Mouse (Mus musculus): ENCODE results near the gene Palld. TPM values are rescaled to one million over a fixed set of nuclear protein-coding genes. Genes with fewer than 3 reads are reported as not detected.

The Palld gene
- polyA plus RNA-seq, 1 experiment from 2014 or later: 166 TPM

GRCm38 (mm10) chr8:61550006-61550748, 352.3 kb downstream of the Palld start:
- peaks cover 59% of the 10 kb centered on the region for H3K36me3 ChIP-seq
- 39% methylated on average over 27 of the region's 27 CpGs for WGBS
- H3K27ac ChIP-seq (replicated peaks): no peak overlapping the region
- H3K4me2 ChIP-seq: no peak overlapping the region
- H3K9me3 ChIP-seq: peaks cover 14% of the 10 kb centered on the region; the same call in 1 of the 2 replicates
- H3K4me3 ChIP-seq: no peak overlapping the region
- no peak overlapping the region for H3K9ac ChIP-seq
- H3K4me1 ChIP-seq: peaks cover 19% of the 10 kb centered on the region
- H3K27me3 ChIP-seq (replicated peaks): no peaks in the 10 kb centered on the region
- no peak for ATAC-seq (ENCODE audit: extremely low read depth, insufficient number of reproducible peaks, low FRiP score, low TSS enrichment)

GRCm38 (mm10) chr8:61549585-61549984, 352.9 kb downstream of the Palld start:
- Histone ChIP-seq H3K4me3 (no peak overlapping the region), H3K36me3 (peaks cover 65% of the 10 kb centered on the region), H3K4me1 (peaks cover 14% of the 10 kb centered on the region), H3K27ac (replicated peaks) (no peak overlapping the region), H3K9me3 (peaks cover 14% of the 10 kb centered on the region; the same call in 1 of the 2 replicates), H3K27me3 (replicated peaks) (no peaks in the 10 kb centered on the region), H3K4me2 (no peak overlapping the region), H3K9ac (no peak overlapping the region)
- no peak for ATAC-seq (ENCODE audit: extremely low read depth, insufficient number of reproducible peaks, low FRiP score, low TSS enrichment)
- WGBS: 59% methylated on average over 41 of the region's 41 CpGs

- WGBS: 49% methylated on average over 7 of the region's 7 CpGs
- Histone ChIP-seq H3K27me3 (replicated peaks) (no peaks in the 10 kb centered on the region), H3K27ac (replicated peaks) (no peak overlapping the region), H3K4me2 (no peak overlapping the region), H3K4me1 (peaks cover 16% of the 10 kb centered on the region), H3K36me3 (peaks cover 82% of the 10 kb centered on the region), H3K9me3 (no peaks in the 10 kb centered on the region), H3K9ac (no peak overlapping the region), H3K4me3 (no peak overlapping the region)
- ATAC-seq (ENCODE audit: extremely low read depth, insufficient number of reproducible peaks, low FRiP score, low TSS enrichment): no peak
These were observed 362.5 kb downstream of the Palld start for GRCm38 (mm10) chr8:61539828-61540500.

GRCm38 (mm10) chr8:61537471-61537870, 365.0 kb downstream of the Palld start:
- H3K4me2 ChIP-seq: no peak overlapping the region
- H3K27me3 ChIP-seq (replicated peaks): no peaks in the 10 kb centered on the region
- peaks cover 19% of the 10 kb centered on the region for H3K4me1 ChIP-seq
- peaks cover 81% of the 10 kb centered on the region for H3K36me3 ChIP-seq
- ATAC-seq (ENCODE audit: extremely low read depth, insufficient number of reproducible peaks, low FRiP score, low TSS enrichment): no peak
- H3K9ac ChIP-seq: no peak overlapping the region
- H3K9me3 ChIP-seq: no peaks in the 10 kb centered on the region
- no peak overlapping the region for H3K4me3 ChIP-seq
- WGBS: 64% methylated on average over 5 of the region's 5 CpGs
- H3K27ac ChIP-seq (replicated peaks): no peak overlapping the region

GRCm38 (mm10) chr8:61535472-61535871, 367.0 kb downstream of the Palld start:
- Histone ChIP-seq H3K27me3 (replicated peaks) (no peaks in the 10 kb centered on the region), H3K4me2 (no peak overlapping the region), H3K36me3 (peaks cover 87% of the 10 kb centered on the region), H3K9ac (no peak overlapping the region), H3K9me3 (no peaks in the 10 kb centered on the region), H3K4me3 (no peak overlapping the region), H3K27ac (replicated peaks) (peak overlapping the region; percentile 46; the same call in 1 of the 2 replicates), H3K4me1 (peaks cover 19% of the 10 kb centered on the region)
- ATAC-seq (ENCODE audit: extremely low read depth, insufficient number of reproducible peaks, low FRiP score, low TSS enrichment): no peak
- WGBS: 79% methylated on average over 11 of the region's 11 CpGs

- peaks cover 96% of the 10 kb centered on the region for H3K36me3 ChIP-seq
These were observed 369.0 kb downstream of the Palld start for GRCm38 (mm10) chr8:61533356-61533926.

GRCm38 (mm10) chr8:61532831-61533230, 369.7 kb downstream of the Palld start:
- WGBS: 72% methylated on average over 5 of the region's 5 CpGs
- Histone ChIP-seq H3K4me2 (no peak overlapping the region), H3K36me3 (peaks cover 96% of the 10 kb centered on the region), H3K9me3 (no peaks in the 10 kb centered on the region), H3K27ac (replicated peaks) (no peak overlapping the region), H3K4me1 (peaks cover 15% of the 10 kb centered on the region), H3K4me3 (no peak overlapping the region), H3K9ac (no peak overlapping the region), H3K27me3 (replicated peaks) (no peaks in the 10 kb centered on the region)
- ATAC-seq (ENCODE audit: extremely low read depth, insufficient number of reproducible peaks, low FRiP score, low TSS enrichment): no peak

More at GRCm38 (mm10) chr8:61533356-61533926, 369.0 kb downstream of the Palld start:
- Histone ChIP-seq H3K27me3 (replicated peaks) (no peaks in the 10 kb centered on the region), H3K4me1 (peaks cover 19% of the 10 kb centered on the region), H3K4me3 (no peak overlapping the region), H3K9ac (no peak overlapping the region), H3K27ac (replicated peaks) (no peak overlapping the region), H3K4me2 (no peak overlapping the region), H3K9me3 (no peaks in the 10 kb centered on the region)
- 45% methylated on average over 16 of the region's 16 CpGs for WGBS
- no peak for ATAC-seq (ENCODE audit: extremely low read depth, insufficient number of reproducible peaks, low FRiP score, low TSS enrichment)

GRCm38 (mm10) chr8:61531944-61532795, 370.3 kb downstream of the Palld start:
- WGBS: 61% methylated on average over 22 of the region's 22 CpGs
- Histone ChIP-seq H3K36me3 (peaks cover 97% of the 10 kb centered on the region), H3K9me3 (no peaks in the 10 kb centered on the region), H3K27ac (replicated peaks) (no peak overlapping the region), H3K9ac (no peak overlapping the region), H3K27me3 (replicated peaks) (no peaks in the 10 kb centered on the region), H3K4me3 (no peak overlapping the region), H3K4me1 (peaks cover 10% of the 10 kb centered on the region), H3K4me2 (no peak overlapping the region)
- ATAC-seq (ENCODE audit: extremely low read depth, insufficient number of reproducible peaks, low FRiP score, low TSS enrichment): no peak

- no peak for ATAC-seq (ENCODE audit: extremely low read depth, insufficient number of reproducible peaks, low FRiP score, low TSS enrichment)
- no peaks in the 10 kb centered on the region for H3K9me3 ChIP-seq
These were observed 373.8 kb downstream of the Palld start for GRCm38 (mm10) chr8:61528642-61529041.

GRCm38 (mm10) chr8:61528197-61528596, 374.3 kb downstream of the Palld start:
- H3K36me3 ChIP-seq: peaks cover 95% of the 10 kb centered on the region
- H3K9me3 ChIP-seq: no peaks in the 10 kb centered on the region
- H3K27ac ChIP-seq (replicated peaks): no peak overlapping the region

More at GRCm38 (mm10) chr8:61528642-61529041, 373.8 kb downstream of the Palld start:
- Histone ChIP-seq H3K36me3 (peaks cover 97% of the 10 kb centered on the region), H3K27me3 (replicated peaks) (no peaks in the 10 kb centered on the region), H3K9ac (no peak overlapping the region), H3K4me1 (peaks cover 10% of the 10 kb centered on the region), H3K4me2 (no peak overlapping the region), H3K4me3 (no peak overlapping the region), H3K27ac (replicated peaks) (no peak overlapping the region)
- 85% methylated on average over 6 of the region's 6 CpGs for WGBS

GRCm38 (mm10) chr8:61527037-61527436, 375.5 kb downstream of the Palld start:
- no peak overlapping the region for H3K9ac ChIP-seq
- peaks cover 96% of the 10 kb centered on the region for H3K36me3 ChIP-seq
- no peak overlapping the region for H3K4me3 ChIP-seq
- H3K4me2 ChIP-seq: no peak overlapping the region
- WGBS: 89% methylated on average over 14 of the region's 14 CpGs
- no peak for ATAC-seq (ENCODE audit: extremely low read depth, insufficient number of reproducible peaks, low FRiP score, low TSS enrichment)
- no peaks in the 10 kb centered on the region for H3K27me3 ChIP-seq (replicated peaks)
- peaks cover 10% of the 10 kb centered on the region for H3K4me1 ChIP-seq
- no peak overlapping the region for H3K27ac ChIP-seq (replicated peaks)
- no peaks in the 10 kb centered on the region for H3K9me3 ChIP-seq

More at GRCm38 (mm10) chr8:61528197-61528596, 374.3 kb downstream of the Palld start:
- Histone ChIP-seq H3K27me3 (replicated peaks) (no peaks in the 10 kb centered on the region), H3K4me3 (no peak overlapping the region), H3K4me2 (no peak overlapping the region), H3K9ac (no peak overlapping the region), H3K4me1 (peaks cover 10% of the 10 kb centered on the region)
- no peak for ATAC-seq (ENCODE audit: extremely low read depth, insufficient number of reproducible peaks, low FRiP score, low TSS enrichment)
- 83% methylated on average over 9 of the region's 9 CpGs for WGBS

Measured in heart, embryonic 13.5 days (tissue).